Mouse (Mus musculus): ENCODE measurements around the gene Olfr592. TPM values are rescaled to one million over a fixed set of nuclear protein-coding genes. Genes with fewer than 3 reads are reported as not detected.

Gene Olfr592
- not detected in 2 replicates for polyA plus RNA-seq (2012; rRNA removed; ENCODE audit: low replicate concordance)

GRCm38 (mm10) chr7:103184503-103184902 is at the start of gene Olfr592:
Gene Olfr592, plus strand, starts transcription at chr7:103184803.

GRCm38 (mm10) chr7:103140579-103140978 is 44.0 kb upstream of the Olfr592 start, which contains the start of gene Olfr588-ps1:
Gene Olfr588-ps1, plus strand, starts transcription at chr7:103140879.

GRCm38 (mm10) chr7:103156256-103156655 is 28.3 kb upstream of the Olfr592 start, which contains the start of gene Olfr589:
Gene Olfr589, minus strand, starts transcription at chr7:103156356.

GRCm38 (mm10) chr7:103178240-103178639 is 6.4 kb upstream of the Olfr592 start, which contains the start of gene Olfr591:
Gene Olfr591, minus strand, starts transcription at chr7:103178340.

GRCm38 (mm10) chr7:103211562-103211961 is 27.0 kb downstream of the Olfr592 start, which contains the start of gene Olfr593:
Gene Olfr593, plus strand, starts transcription at chr7:103211862.

GRCm38 (mm10) chr7:103216696-103217095 is 32.1 kb downstream of the Olfr592 start, which contains the start of gene Olfr594:
Gene Olfr594, plus strand, starts transcription at chr7:103216996.

Other genes with a start within 250 kb of the Olfr592 start
- gene Olfr573-ps1, start 242.2 kb upstream of the Olfr592 start, polyA plus RNA-seq (2012; rRNA removed; ENCODE audit: low replicate concordance) = not detected in 2 replicates
- gene Olfr574, start 236.3 kb upstream of the Olfr592 start, polyA plus RNA-seq (2012; rRNA removed; ENCODE audit: low replicate concordance) = not detected in 2 replicates
- not detected in 2 replicates for gene Olfr575, start 226.0 kb upstream of the Olfr592 start, polyA plus RNA-seq (2012; rRNA removed; ENCODE audit: low replicate concordance)
- gene Olfr576, start 222.1 kb upstream of the Olfr592 start, polyA plus RNA-seq (2012; rRNA removed; ENCODE audit: low replicate concordance) = not detected in 2 replicates
- not detected in 2 replicates for gene Olfr577, start 208.9 kb upstream of the Olfr592 start, polyA plus RNA-seq (2012; rRNA removed; ENCODE audit: low replicate concordance)
- not detected in 2 replicates for gene Olfr578, start 195.5 kb upstream of the Olfr592 start, polyA plus RNA-seq (2012; rRNA removed; ENCODE audit: low replicate concordance)
- gene Olfr582, start 146.8 kb upstream of the Olfr592 start, polyA plus RNA-seq (2012; rRNA removed; ENCODE audit: low replicate concordance) = not detected in 2 replicates
- gene Olfr583, start 133.5 kb upstream of the Olfr592 start, polyA plus RNA-seq (2012; rRNA removed; ENCODE audit: low replicate concordance) = not detected in 2 replicates
- gene Olfr584, start 102.9 kb upstream of the Olfr592 start, polyA plus RNA-seq (2012; rRNA removed; ENCODE audit: low replicate concordance) = not detected in 2 replicates
- gene Olfr585, start 87.1 kb upstream of the Olfr592 start, polyA plus RNA-seq (2012; rRNA removed; ENCODE audit: low replicate concordance) = not detected in 2 replicates
- gene Olfr586, start 59.2 kb upstream of the Olfr592 start, polyA plus RNA-seq (2012; rRNA removed; ENCODE audit: low replicate concordance) = not detected in 2 replicates
- not detected in 2 replicates for gene Olfr588-ps1, start 43.9 kb upstream of the Olfr592 start, polyA plus RNA-seq (2012; rRNA removed; ENCODE audit: low replicate concordance)
- not detected in 2 replicates for gene Olfr589, start 28.4 kb upstream of the Olfr592 start, polyA plus RNA-seq (2012; rRNA removed; ENCODE audit: low replicate concordance)
- gene Olfr591, start 6.5 kb upstream of the Olfr592 start, polyA plus RNA-seq (2012; rRNA removed; ENCODE audit: low replicate concordance) = not detected in 2 replicates
- not detected in 2 replicates for gene Olfr593, start 27.1 kb downstream of the Olfr592 start, polyA plus RNA-seq (2012; rRNA removed; ENCODE audit: low replicate concordance)
- gene Olfr594, start 32.2 kb downstream of the Olfr592 start, polyA plus RNA-seq (2012; rRNA removed; ENCODE audit: low replicate concordance) = not detected in 2 replicates
- gene Usp17ld, start 67.7 kb downstream of the Olfr592 start, polyA plus RNA-seq (2012; rRNA removed; ENCODE audit: low replicate concordance) = not detected in 2 replicates
- gene Olfr596, start 120.8 kb downstream of the Olfr592 start, polyA plus RNA-seq (2012; rRNA removed; ENCODE audit: low replicate concordance) = not detected in 2 replicates
- gene Olfr597, start 131.5 kb downstream of the Olfr592 start, polyA plus RNA-seq (2012; rRNA removed; ENCODE audit: low replicate concordance) = not detected in 2 replicates
- not detected in 2 replicates for gene Olfr598, start 138.8 kb downstream of the Olfr592 start, polyA plus RNA-seq (2012; rRNA removed; ENCODE audit: low replicate concordance)
- not detected in 2 replicates for gene Olfr599, start 151.1 kb downstream of the Olfr592 start, polyA plus RNA-seq (2012; rRNA removed; ENCODE audit: low replicate concordance)
- not detected in 2 replicates for gene Olfr600, start 164.9 kb downstream of the Olfr592 start, polyA plus RNA-seq (2012; rRNA removed; ENCODE audit: low replicate concordance)
- not detected in 2 replicates for gene Olfr601, start 177.9 kb downstream of the Olfr592 start, polyA plus RNA-seq (2012; rRNA removed; ENCODE audit: low replicate concordance)
- not detected in 2 replicates for gene Olfr603, start 201.4 kb downstream of the Olfr592 start, polyA plus RNA-seq (2012; rRNA removed; ENCODE audit: low replicate concordance)
- not detected in 2 replicates for gene Usp17lc, start 230.3 kb downstream of the Olfr592 start, polyA plus RNA-seq (2012; rRNA removed; ENCODE audit: low replicate concordance)